Mouse (Mus musculus) hindbrain, embryonic 13.5 days (tissue): ENCODE results near the gene Ppp3ca. TPM values are rescaled to one million over a fixed set of nuclear protein-coding genes. Genes with fewer than 3 reads are reported as not detected.

Source experiments
- ATAC-seq: fragments of 200-750 bp; cut with Nextera tagmentation; 2 replicates; pipeline ENCODE4 v1.8.0; 2017; ENCODE audit warnings: moderate TSS enrichment; ENCODE audit not compliant: low FRiP score
- H3K27ac ChIP-seq: fragments of 300-500 bp; sonication (generic); 2 replicates; pipeline ENCODE4 v1.5.1; 2015; ENCODE audit warnings: inconsistent platforms, mild to moderate bottlenecking, moderate library complexity
- H3K27me3 ChIP-seq: fragments of 300-500 bp; sonication (generic); 2 replicates; pipeline ENCODE4 v1.6.1; 2015; ENCODE audit warnings: mild to moderate bottlenecking, inconsistent platforms
- H3K36me3 ChIP-seq: fragments of 300-500 bp; sonication (generic); 2 replicates; pipeline ENCODE4 v1.6.1; 2015; ENCODE audit warnings: mild to moderate bottlenecking, inconsistent platforms
- H3K4me1 ChIP-seq: fragments of 300-500 bp; sonication (generic); replicated peaks from 2 replicates; pipeline ENCODE4 v1.6.1; 2015; ENCODE audit warnings: inconsistent platforms
- H3K4me2 ChIP-seq: fragments of 300-500 bp; sonication (generic); 2 replicates; pipeline ENCODE4 v1.6.1; 2015; ENCODE audit warnings: inconsistent platforms, mild to moderate bottlenecking, moderate library complexity
- H3K4me3 ChIP-seq: fragments of 300-500 bp; sonication (generic); 2 replicates; pipeline ENCODE4 v1.5.1; 2015; ENCODE audit warnings: mild to moderate bottlenecking, inconsistent platforms
- H3K9ac ChIP-seq: fragments of 300-500 bp; sonication (generic); 2 replicates; pipeline ENCODE4 v1.6.1; 2015; ENCODE audit warnings: mild to moderate bottlenecking, inconsistent platforms
- H3K9me3 ChIP-seq: fragments of 300-500 bp; sonication (generic); 2 replicates; pipeline ENCODE4 v1.6.1; 2016; ENCODE audit warnings: inconsistent platforms
- WGBS: fragments of 180-500 bp; shearing (Covaris S2); methylation state at CpG from one replicate; pipeline ENCODE4 v1.1.7; 2015; 5-methylcytosine and 5-hydroxymethylcytosine counted together
- polyA plus RNA-seq: library from polyadenylated mRNA; unstranded; fragments of >200 nt; fragmentation: Nextera tagmentation; extraction: Ambion mirVana; gene quantifications from 2 replicates; pipeline ENCODE4 v1.2.1, GENCODE M21; 2015

Gene Ppp3ca
- polyA plus RNA-seq, 1 experiment from 2014 or later, result 134 TPM

- no peaks in the 10 kb centered on the region for H3K36me3 ChIP-seq
- peaks cover 38% of the 10 kb centered on the region for H3K4me1 ChIP-seq
- no peak overlapping the region for H3K4me2 ChIP-seq
- H3K27ac ChIP-seq, result no peak overlapping the region
- no peaks in the 10 kb centered on the region for H3K27me3 ChIP-seq
- no peaks in the 10 kb centered on the region for H3K9me3 ChIP-seq
- no peak for ATAC-seq
- no peak overlapping the region for H3K4me3 ChIP-seq
- 90% methylated on average over 1 of the region's 1 CpGs for WGBS
- no peak overlapping the region for H3K9ac ChIP-seq
Measured at GRCm38 (mm10) chr3:136738474-136738873, 68.5 kb downstream of the Ppp3ca start.

GRCm38 (mm10) chr3:136738914-136739313, 69.0 kb downstream of the Ppp3ca start:
- no peak for ATAC-seq
- Histone ChIP-seq H3K9me3 (no peaks in the 10 kb centered on the region), H3K4me1 (peaks cover 41% of the 10 kb centered on the region), H3K9ac (no peak overlapping the region), H3K27ac (no peak overlapping the region), H3K4me3 (no peak overlapping the region), H3K36me3 (no peaks in the 10 kb centered on the region), H3K4me2 (no peak overlapping the region), H3K27me3 (no peaks in the 10 kb centered on the region)
- 82% methylated on average over 5 of the region's 5 CpGs for WGBS

GRCm38 (mm10) chr3:136741659-136742058, 71.7 kb downstream of the Ppp3ca start:
- WGBS, result 68% methylated on average over 5 of the region's 5 CpGs
- Histone ChIP-seq H3K4me2 (no peak overlapping the region), H3K4me3 (no peak overlapping the region), H3K4me1 (peaks cover 31% of the 10 kb centered on the region), H3K9me3 (no peaks in the 10 kb centered on the region), H3K9ac (no peak overlapping the region), H3K27me3 (no peaks in the 10 kb centered on the region), H3K36me3 (no peaks in the 10 kb centered on the region), H3K27ac (no peak overlapping the region)
- ATAC-seq, result no peak

GRCm38 (mm10) chr3:136742258-136743057, 72.5 kb downstream of the Ppp3ca start:
- Histone ChIP-seq H3K4me2 (no peak overlapping the region), H3K4me3 (no peak overlapping the region), H3K36me3 (no peaks in the 10 kb centered on the region), H3K4me1 (peaks cover 31% of the 10 kb centered on the region), H3K27me3 (no peaks in the 10 kb centered on the region), H3K9me3 (no peaks in the 10 kb centered on the region), H3K27ac (no peak overlapping the region), H3K9ac (no peak overlapping the region)
- ATAC-seq, result no peak
- WGBS, result 86% methylated on average over 9 of the region's 9 CpGs

- Histone ChIP-seq H3K4me1 (peaks cover 27% of the 10 kb centered on the region), H3K4me2 (no peak overlapping the region), H3K4me3 (no peak overlapping the region), H3K9ac (no peak overlapping the region), H3K27me3 (no peaks in the 10 kb centered on the region), H3K27ac (no peak overlapping the region), H3K9me3 (no peaks in the 10 kb centered on the region), H3K36me3 (no peaks in the 10 kb centered on the region)
- WGBS, result 71% methylated on average over 10 of the region's 10 CpGs
- no peak for ATAC-seq
Measured at GRCm38 (mm10) chr3:136744295-136744897, 74.5 kb downstream of the Ppp3ca start.

- ATAC-seq, result no peak
- 75% methylated on average over 7 of the region's 7 CpGs for WGBS
- no peaks in the 10 kb centered on the region for H3K36me3 ChIP-seq
Measured at GRCm38 (mm10) chr3:136745456-136745855, 75.5 kb downstream of the Ppp3ca start.

GRCm38 (mm10) chr3:136748761-136749476, 79.0 kb downstream of the Ppp3ca start:
- no peaks in the 10 kb centered on the region for H3K27me3 ChIP-seq
- H3K4me1 ChIP-seq, result peaks cover 29% of the 10 kb centered on the region
- no peak overlapping the region for H3K4me3 ChIP-seq
- no peak overlapping the region for H3K9ac ChIP-seq
- H3K9me3 ChIP-seq, result no peaks in the 10 kb centered on the region
- 67% methylated on average over 6 of the region's 6 CpGs for WGBS
- H3K4me2 ChIP-seq, result no peak overlapping the region
- H3K27ac ChIP-seq, result no peak overlapping the region
- H3K36me3 ChIP-seq, result no peaks in the 10 kb centered on the region
- no peak for ATAC-seq

More at GRCm38 (mm10) chr3:136745456-136745855, 75.5 kb downstream of the Ppp3ca start:
- Histone ChIP-seq H3K4me1 (peaks cover 27% of the 10 kb centered on the region), H3K9me3 (no peaks in the 10 kb centered on the region), H3K27ac (no peak overlapping the region), H3K4me2 (no peak overlapping the region), H3K4me3 (no peak overlapping the region), H3K9ac (no peak overlapping the region), H3K27me3 (no peaks in the 10 kb centered on the region)

GRCm38 (mm10) chr3:136749477-136749797, 79.5 kb downstream of the Ppp3ca start:
- Histone ChIP-seq H3K27me3 (no peaks in the 10 kb centered on the region), H3K36me3 (no peaks in the 10 kb centered on the region), H3K9me3 (no peaks in the 10 kb centered on the region), H3K4me1 (peaks cover 29% of the 10 kb centered on the region), H3K4me2 (no peak overlapping the region), H3K27ac (no peak overlapping the region), H3K4me3 (no peak overlapping the region), H3K9ac (no peak overlapping the region)
- no peak for ATAC-seq

GRCm38 (mm10) chr3:136749951-136750350, 80.0 kb downstream of the Ppp3ca start:
- Histone ChIP-seq H3K27me3 (no peaks in the 10 kb centered on the region), H3K27ac (no peak overlapping the region), H3K9me3 (no peaks in the 10 kb centered on the region), H3K36me3 (no peaks in the 10 kb centered on the region), H3K4me3 (no peak overlapping the region), H3K4me1 (peaks cover 29% of the 10 kb centered on the region), H3K4me2 (no peak overlapping the region), H3K9ac (no peak overlapping the region)
- 26% methylated on average over 2 of the region's 2 CpGs for WGBS
- no peak for ATAC-seq

GRCm38 (mm10) chr3:136752126-136752716, 82.3 kb downstream of the Ppp3ca start:
- WGBS, result 32% methylated on average over 5 of the region's 5 CpGs
- Histone ChIP-seq H3K4me1 (peaks cover 33% of the 10 kb centered on the region), H3K4me2 (no peak overlapping the region), H3K4me3 (no peak overlapping the region), H3K9me3 (no peaks in the 10 kb centered on the region), H3K27me3 (no peaks in the 10 kb centered on the region), H3K9ac (no peak overlapping the region), H3K36me3 (no peaks in the 10 kb centered on the region), H3K27ac (peak overlapping the region; percentile 67)
- peak; percentile 49; the same call in 1 of the 2 replicates for ATAC-seq

GRCm38 (mm10) chr3:136756137-136756536, 86.2 kb downstream of the Ppp3ca start:
- Histone ChIP-seq H3K4me3 (no peak overlapping the region), H3K4me1 (peaks cover 41% of the 10 kb centered on the region), H3K27me3 (no peaks in the 10 kb centered on the region), H3K27ac (no peak overlapping the region), H3K9ac (no peak overlapping the region), H3K9me3 (no peaks in the 10 kb centered on the region), H3K36me3 (no peaks in the 10 kb centered on the region), H3K4me2 (no peak overlapping the region)
- ATAC-seq, result no peak
- WGBS, result 95% methylated on average over 6 of the region's 6 CpGs

- WGBS, result 93% methylated on average over 12 of the region's 12 CpGs
- no peaks in the 10 kb centered on the region for H3K36me3 ChIP-seq
- no peak overlapping the region for H3K4me3 ChIP-seq
- H3K27me3 ChIP-seq, result no peaks in the 10 kb centered on the region
- no peak overlapping the region for H3K9ac ChIP-seq
- no peak for ATAC-seq
- H3K27ac ChIP-seq, result no peak overlapping the region
- peaks cover 29% of the 10 kb centered on the region for H3K4me1 ChIP-seq
- H3K9me3 ChIP-seq, result no peaks in the 10 kb centered on the region
- no peak overlapping the region for H3K4me2 ChIP-seq
Measured at GRCm38 (mm10) chr3:136759446-136759845, 89.5 kb downstream of the Ppp3ca start.
